Comparison of ENCODE assay signal across 20 mouse cellular contexts in genomic region chr14:15603954-15604523, GRCm38 (mm10).
DNase-seq lines count a peak whose midpoint lies in the region; ATAC-seq and TF ChIP-seq lines count a peak whose summit lies in the region.
"Had no signal": no experiment of that assay in that cellular context is flagged by ENCODE, and none has a peak within 500 bp of the region (broad histone marks: within the 10 kb centered on the region; RNA-seq: fewer than 3 reads in every experiment).

No protein-coding gene starts in this region.

- no peak overlapping the region for H3K4me3 ChIP-seq in forebrain, postnatal 0 days (ENCODE audit: low read depth, low read length)
- no peak overlapping the region for H3K4me3 ChIP-seq in forebrain, embryonic 12.5 days (replicated peaks)
- H3K4me3 ChIP-seq: heart, embryonic 12.5 days; hindbrain, embryonic 13.5 days; lung, embryonic 15.5 days had no signal

- H3K27me3 ChIP-seq in forebrain, postnatal 0 days (ENCODE audit: insufficient read depth, low read length) = no peaks in the 10 kb centered on the region
- no peaks in the 10 kb centered on the region for H3K27me3 ChIP-seq in forebrain, embryonic 12.5 days
- H3K27me3 ChIP-seq: heart, embryonic 12.5 days; hindbrain, embryonic 13.5 days; lung, embryonic 15.5 days had no signal

- no peak overlapping the region for H3K4me2 ChIP-seq in forebrain, postnatal 0 days (ENCODE audit: low read depth)
- no peak overlapping the region for H3K4me2 ChIP-seq in forebrain, embryonic 12.5 days
- H3K4me2 ChIP-seq: heart, embryonic 12.5 days; hindbrain, embryonic 13.5 days; lung, embryonic 15.5 days had no signal

- H3K9ac ChIP-seq in forebrain, postnatal 0 days = no peak overlapping the region
- no peak overlapping the region for H3K9ac ChIP-seq in forebrain, embryonic 12.5 days
- H3K9ac ChIP-seq: heart, embryonic 12.5 days; hindbrain, embryonic 13.5 days; liver, embryonic 14.5 days; lung, embryonic 15.5 days had no signal

- intact Hi-C loops in left cerebral cortex, postnatal 14 days (cut with DNase I) = no loop called here
- intact Hi-C loops in left cerebral cortex, postnatal 4 days (cut with DNase I) = no loop called here

- no peaks in the 10 kb centered on the region for H3K9me3 ChIP-seq in forebrain, postnatal 0 days (ENCODE audit: low read length)
- H3K9me3 ChIP-seq in forebrain, embryonic 12.5 days = no peaks in the 10 kb centered on the region
- H3K9me3 ChIP-seq: heart, embryonic 12.5 days; hindbrain, embryonic 13.5 days; lung, embryonic 15.5 days had no signal

- no peaks in the 10 kb centered on the region for H3K36me3 ChIP-seq in forebrain, postnatal 0 days (ENCODE audit: insufficient read depth)
- no peaks in the 10 kb centered on the region for H3K36me3 ChIP-seq in forebrain, embryonic 12.5 days (replicated peaks)
- H3K36me3 ChIP-seq: heart, embryonic 12.5 days; hindbrain, embryonic 13.5 days; lung, embryonic 15.5 days had no signal

- WGBS in forebrain, postnatal 0 days = 70% methylated on average over 3 of the region's 3 CpGs
- 93% methylated on average over 3 of the region's 3 CpGs for WGBS in forebrain, embryonic 12.5 days

- no peak overlapping the region for H3K27ac ChIP-seq in forebrain, postnatal 0 days (ENCODE audit: low read depth, low read length)
- H3K27ac ChIP-seq in forebrain, embryonic 12.5 days = no peak overlapping the region
- H3K27ac ChIP-seq: hindbrain, embryonic 13.5 days; liver, embryonic 14.5 days; lung, embryonic 15.5 days had no signal

- ATAC-seq in forebrain, postnatal 0 days = peak; percentile 78
- no peak for ATAC-seq in forebrain, embryonic 12.5 days (ENCODE audit: low FRiP score)
- ATAC-seq: inflammation-experienced regulatory T-cells, adult 6 months had no signal

- TF ChIP-seq CTCF in forebrain, postnatal 0 days (IDR thresholded peaks at IDR 0.05; ENCODE audit: low read depth) = no peak

- no peaks in the 10 kb centered on the region for H3K4me1 ChIP-seq in forebrain, postnatal 0 days (ENCODE audit: insufficient read depth)
- H3K4me1 ChIP-seq in forebrain, embryonic 12.5 days = no peaks in the 10 kb centered on the region
- H3K4me1 ChIP-seq: heart, embryonic 12.5 days; hindbrain, embryonic 13.5 days; lung, embryonic 15.5 days had no signal

- peak; percentile 49 for DNase-seq in forebrain, postnatal 0 days
- peak; percentile 4 to 53 for DNase-seq in left cerebral cortex, postnatal 14 days (ENCODE audit: low spot score in 2 of 2)
- DNase-seq in left cerebral cortex, postnatal 4 days = no peak
- DNase-seq in cerebellum, adult 9-10 months = peak; percentile 37
- DNase-seq in cerebellum, postnatal 14 days = peak; percentile 5 to 55
- no peak for DNase-seq in kidney, adult 9 months
- DNase-seq: adrenal gland, adult 2 months; embryo, embryonic 11 days; heart, adult 11 months; heart, postnatal 14 days; kidney, adult 8-10 months; kidney, postnatal 25 days; lung, postnatal 4 days; thymus, postnatal 14 days had no signal

Comparison
In these comparisons a context has a peak if more than half of its experiments do, and no peak if none do; other contexts are left out.
1. DNase-seq: peak in forebrain, postnatal 0 days (single experiment), left cerebral cortex, postnatal 14 days (2 of 2), cerebellum, adult 9-10 months (single experiment) and cerebellum, postnatal 14 days (2 of 2); none in left cerebral cortex, postnatal 4 days (single experiment) and kidney, adult 9 months (single experiment).